Mouse (Mus musculus) c-Kit-positive CD71-positive TER-119-negative erythroid progenitor cells, embryonic 14.5 days (primary cell): ENCODE results near the gene Ccdc189.

Source experiments
- DNase-seq: peaks from one replicate; pipeline ENCODE4 v3.0.0-alpha.2; 2013; ENCODE audit warnings: low read depth

The Ccdc189 gene

DNA sequence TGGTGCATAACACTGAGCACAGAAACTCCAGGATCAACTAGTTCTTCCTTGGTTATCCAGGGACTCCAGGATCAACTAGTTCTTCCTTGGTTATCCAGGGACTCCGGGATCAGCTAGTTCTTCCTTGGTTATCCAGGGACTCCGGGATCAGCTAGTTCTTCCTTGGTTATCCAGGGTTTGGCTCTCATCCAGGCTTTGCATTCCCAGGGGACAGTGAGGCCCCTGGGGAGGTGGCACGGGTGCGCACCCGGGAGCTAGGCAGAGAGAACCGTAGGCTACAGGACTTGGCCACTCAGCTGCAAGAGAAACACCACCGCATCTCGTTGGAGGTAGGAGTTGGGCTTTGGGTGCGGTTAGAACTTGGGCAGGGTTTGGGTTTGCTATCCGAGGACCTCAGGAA lies 2.7 kb upstream of the Ccdc189 start:
- DNase-seq, result no peak

DNA sequence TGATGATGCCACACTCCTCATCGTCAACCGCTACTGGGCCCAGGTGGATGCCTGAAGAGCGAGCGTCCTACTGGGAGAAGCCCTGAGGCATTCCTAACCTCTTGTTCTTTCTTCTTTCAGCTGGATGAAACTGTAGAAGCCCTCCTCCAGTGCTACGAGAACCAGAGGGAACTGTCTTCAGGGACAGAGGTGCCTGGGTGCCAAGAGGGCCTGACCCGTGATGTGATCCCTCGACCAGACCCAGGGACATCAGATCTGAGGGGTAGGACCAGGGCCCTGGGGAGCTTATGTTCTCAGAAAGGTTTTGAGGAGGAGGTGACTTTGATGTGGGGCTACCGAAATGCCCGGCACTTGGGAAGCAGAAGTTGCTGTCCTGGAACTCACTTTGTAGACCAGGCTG lies 1.2 kb upstream of the Ccdc189 start:
- no peak for DNase-seq

DNA sequence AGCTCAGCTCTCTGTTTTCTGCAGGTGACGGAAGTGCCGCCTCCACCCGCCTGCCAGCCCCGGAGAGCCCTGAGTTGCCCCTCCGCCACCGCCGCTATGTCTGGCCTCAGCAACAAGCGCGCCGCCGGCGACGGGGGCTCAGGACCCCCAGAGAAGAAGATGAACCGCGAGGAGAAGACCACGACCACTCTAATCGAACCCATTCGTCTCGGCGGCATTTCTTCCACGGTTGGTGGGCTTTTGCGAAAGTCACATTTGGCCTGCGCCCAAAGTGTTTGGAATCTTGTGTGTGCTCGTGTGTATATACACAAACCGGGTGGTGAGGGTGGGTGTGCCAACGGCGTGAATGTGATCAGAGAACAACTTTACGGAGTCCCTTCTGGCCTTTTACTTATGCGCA lies 506 bp upstream of the Ccdc189 start:
- no peak for DNase-seq

DNA sequence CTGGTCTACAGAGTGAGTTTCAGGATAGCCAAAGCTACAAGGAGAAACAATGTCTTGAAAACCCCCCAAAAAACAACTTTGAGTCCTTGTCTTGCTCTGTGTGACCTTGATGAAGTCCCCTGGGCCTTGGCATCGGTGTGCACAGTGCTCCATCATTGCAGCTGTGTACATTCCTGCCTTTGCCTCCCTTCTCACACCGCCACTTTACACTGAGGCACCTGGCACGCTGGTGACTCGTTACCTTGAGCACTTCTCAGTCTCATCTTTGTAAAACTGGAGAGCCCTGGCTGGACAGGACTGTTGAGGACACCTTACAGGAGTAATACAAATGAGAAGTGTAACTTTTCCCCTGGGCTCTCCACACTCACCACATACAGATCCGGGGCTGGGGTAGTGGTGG lies 1.2 kb downstream of the Ccdc189 start:
- no peak for DNase-seq

DNA sequence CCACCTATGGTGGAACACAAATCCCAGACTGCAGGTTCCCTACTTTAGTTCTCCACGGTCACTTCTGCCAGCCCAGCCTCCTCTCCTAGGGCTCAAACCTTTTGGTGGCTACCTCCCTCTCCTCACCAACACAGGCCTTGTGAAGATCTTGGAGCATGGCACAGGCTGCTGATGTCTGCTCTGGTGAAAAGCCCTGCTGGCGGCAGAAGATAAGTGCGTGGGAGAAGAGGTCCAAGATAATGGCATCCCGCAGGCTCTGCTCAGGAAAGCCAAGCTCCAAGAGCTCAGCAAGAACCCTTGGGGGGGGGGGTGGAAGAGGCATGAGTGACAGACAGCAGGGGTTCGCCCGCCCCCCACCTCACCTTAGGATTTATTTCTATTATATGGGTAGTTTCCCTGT lies 2.2 kb downstream of the Ccdc189 start:
- DNase-seq, result peak; percentile 51

DNA sequence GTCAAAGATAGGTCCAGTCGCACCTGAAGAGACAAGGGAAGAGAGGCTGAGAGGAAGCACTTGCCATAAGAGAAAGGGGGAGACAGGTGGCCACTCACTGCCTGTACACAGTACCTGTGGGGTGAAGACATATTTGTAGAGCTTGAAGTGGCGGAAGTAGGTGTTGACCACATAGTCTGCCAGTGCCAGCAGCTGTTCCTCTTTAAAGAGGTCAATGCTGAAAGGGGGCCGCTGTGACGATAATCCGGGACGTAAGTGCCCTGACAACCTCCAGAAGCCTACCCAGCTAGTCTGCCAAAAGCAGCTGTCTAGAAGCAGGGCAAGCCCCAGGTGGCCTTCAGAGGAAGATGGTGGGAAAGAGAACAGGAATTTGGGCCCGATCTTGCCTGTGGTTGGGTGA lies 3.4 kb downstream of the Ccdc189 start:
- DNase-seq, result no peak

DNA sequence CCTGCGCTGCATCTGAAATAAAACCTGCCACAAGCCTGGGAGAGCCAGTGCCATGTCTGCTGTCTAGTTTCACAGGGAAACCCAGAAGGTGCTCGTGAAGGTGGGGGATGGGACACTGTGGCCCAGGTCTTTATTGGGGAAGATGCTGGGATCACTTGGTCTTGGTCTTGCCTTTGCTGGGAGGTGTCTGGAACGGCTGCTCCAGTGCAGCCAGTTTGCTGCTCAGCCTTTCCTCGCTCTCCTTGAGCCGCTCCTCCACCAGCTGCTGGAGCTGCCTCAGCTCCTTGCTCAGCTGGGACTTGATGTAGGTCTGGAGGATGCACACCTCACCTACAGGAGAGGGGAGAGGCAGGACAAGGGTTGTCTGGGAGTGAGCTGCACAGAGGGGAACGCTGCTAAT lies 5.1 kb downstream of the Ccdc189 start:
- DNase-seq, result no peak

DNA sequence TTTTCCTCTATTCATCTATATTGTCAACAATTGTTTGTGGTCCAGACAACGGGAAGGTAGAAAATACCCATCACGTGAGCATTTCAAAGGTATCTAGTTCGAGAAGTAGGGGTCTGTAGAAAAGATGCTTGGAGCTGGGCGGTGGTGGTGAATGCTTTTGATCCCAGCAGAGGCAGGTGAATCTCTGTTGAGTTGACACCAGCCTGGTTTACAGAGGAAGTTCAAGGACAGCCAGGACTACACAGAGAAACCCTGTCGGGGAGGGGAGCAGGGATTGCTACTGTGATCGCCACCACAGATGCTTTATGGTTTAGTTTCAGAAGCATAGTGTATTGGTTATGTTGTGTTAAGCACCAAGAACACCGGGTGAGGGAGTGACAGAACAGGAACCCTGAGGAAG lies 14.3 kb downstream of the Ccdc189 start:
- no peak for DNase-seq

DNA sequence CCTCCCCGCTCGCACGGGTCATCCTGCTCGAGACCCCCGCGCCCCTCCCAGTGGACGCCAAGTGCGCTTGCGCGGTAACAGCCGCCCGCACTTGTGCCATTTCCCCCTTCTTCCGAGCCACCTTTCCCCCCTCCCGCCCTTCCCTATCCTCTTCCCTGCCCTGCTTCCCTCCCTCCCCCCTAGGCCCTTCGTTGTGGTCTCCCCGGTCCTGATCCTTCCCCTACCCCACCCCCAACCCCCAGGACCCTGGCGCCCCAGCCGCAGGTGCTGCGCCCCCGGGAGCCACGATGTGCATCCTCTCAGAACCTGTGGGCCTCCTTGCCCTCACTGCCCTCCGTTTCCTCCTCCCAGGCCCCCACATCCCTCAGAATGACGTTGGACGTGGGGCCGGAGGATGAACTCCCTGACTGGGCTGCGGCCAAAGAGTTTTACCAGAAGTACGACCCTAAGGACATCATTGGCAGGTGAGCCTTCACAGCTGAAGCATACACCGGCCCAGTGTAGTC lies 14.8 kb downstream of the Ccdc189 start:
- DNase-seq, result peak; percentile 15

DNA sequence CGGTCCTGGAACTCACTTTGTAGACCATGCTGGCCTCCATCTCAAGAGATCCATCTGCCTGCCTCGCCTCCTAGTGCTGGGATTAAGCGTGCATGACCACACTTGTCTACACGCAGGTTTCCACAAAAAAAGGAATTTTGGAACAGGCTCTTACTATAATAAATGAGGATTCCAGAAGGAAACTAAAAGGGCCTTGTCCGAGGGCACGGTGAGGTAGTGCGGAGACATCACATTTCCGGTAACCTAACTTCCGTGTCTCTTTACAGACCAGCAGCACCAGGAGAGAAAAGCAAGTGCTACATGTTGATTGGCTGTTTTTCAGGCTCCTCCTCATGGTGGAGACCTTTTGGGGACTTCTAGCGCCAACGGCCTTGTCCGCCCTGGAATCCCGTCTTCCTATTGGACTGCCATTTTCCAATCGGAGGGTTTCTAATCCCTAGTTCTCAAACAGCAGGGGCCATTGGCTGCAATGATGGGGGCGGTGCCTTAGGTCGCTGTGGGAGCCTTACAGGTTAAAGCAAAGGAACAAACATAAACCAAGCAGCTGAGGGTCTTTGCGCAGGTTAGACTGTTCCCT lies 15.4 kb downstream of the Ccdc189 start, which contains the start of gene Phkg2:
Gene Phkg2 (plus strand): TSS at position 446 of the 577 bp plus-strand sequence.
- DNase-seq, result peak; percentile 97

DNA sequence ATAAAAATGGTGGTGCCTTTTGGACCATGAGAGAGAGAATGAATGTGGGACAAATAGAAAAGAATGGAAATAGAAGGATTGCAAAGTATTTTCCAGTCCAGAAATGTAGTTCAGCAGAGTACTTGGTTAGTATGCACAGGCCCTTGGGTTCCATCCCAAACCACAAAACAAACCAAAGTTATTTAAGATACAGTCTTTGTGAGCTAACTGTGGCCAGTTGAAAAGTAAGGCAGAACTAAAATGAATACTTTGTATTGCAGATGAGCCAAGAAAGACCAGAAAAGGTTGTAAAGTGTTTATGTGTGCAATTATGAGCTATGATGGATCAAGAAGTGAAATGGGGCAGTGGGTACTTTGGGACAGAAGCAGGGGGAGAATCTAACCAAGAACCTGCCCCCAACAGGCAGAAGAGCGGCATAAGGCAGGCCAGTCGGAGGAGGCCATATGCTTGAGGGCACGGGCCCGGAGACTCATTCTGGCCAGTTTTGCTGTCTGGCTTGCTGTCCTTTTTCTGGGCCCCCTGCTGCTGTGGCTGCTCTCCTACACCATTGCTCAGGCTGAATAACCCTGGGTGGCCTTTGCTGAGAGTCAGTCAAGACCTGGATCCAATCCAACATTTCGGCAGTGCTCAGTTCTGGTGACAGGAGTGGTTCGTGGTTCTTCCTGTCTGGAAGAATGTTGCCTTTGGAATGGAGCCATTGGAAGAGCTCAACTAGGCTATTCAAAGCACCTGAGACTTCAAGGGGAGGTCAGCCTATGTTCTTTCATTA lies 23.8 kb downstream of the Ccdc189 start:
- DNase-seq, result no peak

DNA sequence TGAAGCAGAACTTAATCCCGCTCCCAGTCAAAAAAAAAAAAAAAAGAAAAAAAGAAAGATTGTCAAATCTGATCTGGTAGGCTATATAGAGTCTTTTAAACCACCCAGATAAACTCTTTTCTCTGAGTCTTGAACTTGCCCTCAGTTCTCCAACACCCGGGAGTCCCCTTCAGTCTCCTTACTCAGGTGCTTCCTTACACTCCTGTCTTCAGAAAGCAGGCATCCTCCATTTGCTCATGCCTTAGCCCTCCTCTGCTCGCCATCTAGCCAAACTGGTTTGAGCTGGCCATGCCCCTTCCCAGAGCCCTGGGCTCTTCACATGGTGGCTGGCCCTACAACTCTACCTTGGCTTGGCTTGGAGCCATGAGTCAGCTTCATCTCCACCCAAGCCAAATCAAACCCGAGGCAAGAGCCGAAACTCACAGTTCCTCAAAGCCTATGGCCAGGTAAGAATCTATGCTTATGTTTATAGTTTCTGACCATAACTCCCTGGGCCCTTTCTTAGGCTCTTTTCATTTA lies 27.0 kb downstream of the Ccdc189 start, which contains the start of gene Tmem265:
Gene Tmem265 (plus strand): TSS at position 51 of the 519 bp plus-strand sequence.
- DNase-seq, result no peak

DNA sequence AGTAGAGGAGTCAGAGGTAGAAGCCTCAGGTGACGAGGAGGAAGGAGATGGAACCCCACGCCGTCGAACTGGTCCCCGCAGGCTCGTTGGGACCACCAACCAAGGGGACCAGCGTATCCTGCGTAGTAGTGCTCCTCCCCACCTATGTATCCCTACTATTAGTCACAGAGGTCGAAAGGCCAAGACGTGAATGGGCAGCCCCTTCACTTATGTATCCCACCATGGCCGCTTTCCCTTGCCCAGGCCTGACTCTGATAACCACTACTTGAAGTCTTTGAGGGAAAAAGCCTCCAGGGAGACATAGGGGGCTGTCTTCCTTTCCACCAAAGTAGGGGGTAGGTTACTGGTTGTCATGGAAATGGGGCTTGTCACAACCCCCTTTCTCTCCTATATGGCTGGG lies 27.8 kb downstream of the Ccdc189 start:
- no peak for DNase-seq

DNA sequence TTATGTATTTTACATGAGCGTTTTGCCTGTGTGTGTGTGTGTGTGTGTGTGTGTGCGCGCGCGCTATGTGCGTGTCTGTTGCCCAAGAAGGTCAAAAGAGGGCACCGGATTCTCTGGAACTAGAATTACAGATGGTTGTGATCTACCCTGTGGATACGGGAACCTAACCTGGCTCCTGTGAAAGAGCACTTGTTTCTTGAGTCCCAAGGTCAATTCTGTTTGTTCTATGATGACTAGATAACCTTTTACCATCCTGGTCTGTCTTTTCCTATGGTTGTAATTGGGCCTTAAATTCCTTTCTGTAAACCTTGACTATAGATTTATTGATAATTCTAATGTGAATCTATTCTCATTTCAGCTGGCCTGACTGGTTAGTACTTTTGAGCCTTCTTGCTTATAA lies 36.8 kb downstream of the Ccdc189 start:
- no peak for DNase-seq

DNA sequence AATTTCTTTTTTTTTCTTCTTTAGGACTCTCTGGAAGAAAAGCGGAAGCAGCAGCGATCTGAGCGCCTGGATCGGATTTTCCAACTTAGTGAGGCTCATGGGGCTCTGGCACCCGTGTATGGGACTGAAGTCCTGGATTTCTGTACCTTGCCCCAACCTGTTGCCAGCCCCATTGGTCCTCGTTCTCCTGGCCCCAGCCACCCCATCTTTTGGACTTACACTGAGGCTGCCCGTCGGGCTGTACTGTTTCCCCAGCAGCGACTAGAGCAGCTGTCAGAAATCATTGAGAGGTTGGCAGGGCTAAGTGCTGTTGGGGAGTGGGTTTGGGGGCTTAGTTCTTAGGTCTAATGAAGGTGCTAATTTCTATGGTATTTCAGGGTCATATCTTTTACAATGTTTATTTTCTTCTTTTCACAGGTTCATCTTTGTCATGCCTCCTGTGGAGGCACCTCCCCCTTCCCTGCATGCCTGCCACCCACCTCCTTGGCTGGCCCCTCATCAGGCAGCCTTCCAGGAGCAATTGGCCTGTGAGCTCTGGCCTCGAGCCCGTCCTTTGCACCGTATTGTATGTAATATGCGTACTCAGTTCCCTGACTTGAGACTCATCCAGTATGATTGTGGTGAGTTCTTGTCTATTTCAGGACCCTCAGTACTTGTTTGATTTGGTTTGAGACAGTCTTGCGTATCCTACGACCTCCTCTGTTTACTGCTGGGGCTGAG lies 39.1 kb downstream of the Ccdc189 start:
- DNase-seq, result no peak

DNA sequence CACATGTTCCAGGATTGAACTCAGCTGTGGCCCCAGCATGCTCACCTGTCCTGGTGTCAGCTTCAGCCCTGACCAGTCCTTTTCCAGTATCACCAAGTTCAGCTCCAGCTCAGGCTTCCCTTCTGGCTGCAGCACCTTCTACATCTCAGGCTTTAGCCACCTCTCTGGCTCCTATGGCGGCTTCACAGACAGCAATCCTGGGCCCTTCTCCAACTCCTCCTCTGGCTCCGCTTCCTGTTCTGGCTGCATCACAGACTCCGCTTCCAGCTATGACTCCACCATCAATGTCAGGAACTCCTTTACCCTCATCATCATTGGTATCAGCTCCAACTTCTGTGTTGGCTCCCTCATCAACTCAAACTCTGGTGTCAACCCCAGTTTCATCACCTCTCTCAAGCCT lies 46.7 kb downstream of the Ccdc189 start:
- DNase-seq, result no peak
